8 mouse cellular contexts compared by ENCODE assay signal in the genomic region with DNA sequence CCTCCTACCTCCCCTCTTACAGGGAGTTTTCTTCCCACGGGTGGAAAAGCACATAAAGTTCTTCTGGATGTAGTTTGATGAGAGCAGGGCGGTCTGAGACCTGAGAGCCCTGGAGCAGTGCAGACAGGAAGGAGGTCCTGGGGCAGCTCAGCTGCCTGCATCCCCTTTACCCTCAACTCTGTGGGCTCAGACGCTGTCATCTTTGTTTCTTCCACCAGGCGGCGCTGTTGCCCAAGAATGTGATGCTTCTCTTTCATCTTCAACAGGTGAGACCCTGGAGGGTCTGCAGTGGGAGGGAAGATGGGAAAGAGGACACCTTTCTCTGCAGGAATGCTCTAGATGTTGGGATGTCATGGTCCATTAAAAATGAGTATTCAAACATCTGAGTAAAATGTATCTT. TPM values are rescaled to one million over a fixed set of nuclear protein-coding genes. Genes with fewer than 3 reads are reported as not detected.
DNase-seq lines count a peak whose midpoint lies in the region; ATAC-seq and TF ChIP-seq lines count a peak whose summit lies in the region.
"Not testable (repeated sequence)": the region's sequence is repeated elsewhere in the genome, so short reads cannot be mapped to it uniquely, and the experiment has no call there.

No protein-coding gene starts in this region.

- not testable (repeated sequence) for H3K9me3 ChIP-seq in ES-Bruce4 (replicated peaks; ENCODE audit: control insufficient read depth, insufficient read depth, low read length, poor library complexity, severe bottlenecking)

- 0 out of 2 replicates have a peak, but pooled peaks have one; percentile 46 for ATAC-seq in erythroblast, adult 5-6 weeks (replicated peaks; ENCODE audit: low FRiP score, poor library complexity, severe bottlenecking)

- not testable (repeated sequence) for TF ChIP-seq POLR2A in ES-Bruce4 (IDR thresholded peaks at IDR 0.05; ENCODE audit: insufficient read depth, low read length); brain, embryonic 14.5 days (IDR thresholded peaks at IDR 0.05; ENCODE audit: borderline replicate concordance, extremely low read depth, insufficient read depth, insufficient read length, poor library complexity, severe bottlenecking)

- not testable (repeated sequence) for H3K36me3 ChIP-seq in ES-Bruce4 (ENCODE audit: control insufficient read depth, insufficient read depth, low read length, poor library complexity, severe bottlenecking)

- TF ChIP-seq EP300 in ES-Bruce4 (IDR thresholded peaks at IDR 0.05; ENCODE audit: insufficient read depth, low read depth, low read length): not testable (repeated sequence)

- peak; percentile 70 for TF ChIP-seq CTCF in ES-Bruce4 (IDR thresholded peaks at IDR 0.05; ENCODE audit: low read depth, low read length)
- peak; percentile 51; the same call in 1 of the 2 replicates for TF ChIP-seq CTCF in brain, embryonic 14.5 days (IDR thresholded peaks at IDR 0.05; ENCODE audit: borderline replicate concordance, extremely low read depth, insufficient read depth, insufficient read length)

- H3K4me1 ChIP-seq in ES-Bruce4 (ENCODE audit: control insufficient read depth, insufficient read depth, low read length): not testable (repeated sequence)

- intact Hi-C loops in heart, postnatal 36 days (cut with DNase I): not testable (repeated sequence)

- not testable (repeated sequence) for DNase-seq in brain, embryonic 14.5 days (ENCODE audit: low read depth)
- DNase-seq in heart, postnatal 36 days: peak; percentile 61 to 78
- peak; percentile 67 for DNase-seq in layer of hippocampus, postnatal 10 days (ENCODE audit: low spot score in 2 of 2)
- peak; percentile 56 for DNase-seq in lung, postnatal 25 days (ENCODE audit: low spot score)
- DNase-seq in right cerebral cortex, adult 2 months (ENCODE audit: low spot score in 2 of 2): peak; percentile 45 to 60
- peak; percentile 84 to 90 for DNase-seq in thymus, postnatal 36 days

- H3K4me3 ChIP-seq in ES-Bruce4 (ENCODE audit: low read depth, low read length): 0 out of 2 replicates have a peak overlapping the region, but pooled peaks have one; percentile 9

- not testable (repeated sequence) for H3K27ac ChIP-seq in ES-Bruce4 (ENCODE audit: insufficient read depth, low read length)

- not testable (repeated sequence) for H3K9ac ChIP-seq in ES-Bruce4 (ENCODE audit: low read depth, poor library complexity, severe bottlenecking)

- H3K27me3 ChIP-seq in ES-Bruce4 (ENCODE audit: control insufficient read depth, insufficient read depth, low read length, poor library complexity, severe bottlenecking): not testable (repeated sequence)

RNA-seq across cellular contexts. Expression of a gene that starts 24.4 kb away (rescaled TPM):
- polyA plus RNA-seq in ES-Bruce4 (2011; ENCODE audit: insufficient read depth, insufficient read length, low read depth, missing spikeins): not detected in 2 replicates
- 0.10 TPM in 2 replicates for polyA plus RNA-seq in brain, embryonic 14.5 days (2012; rRNA removed)
- total RNA-seq in erythroblast, adult 5-6 weeks (2015; ENCODE audit: low replicate concordance): not detected in 2 replicates
- total RNA-seq in erythroblast, adult 5-6 weeks (2017; ENCODE audit: low replicate concordance): not detected in 2 replicates
- total RNA-seq in heart, postnatal 36 days (2021): 1 to 10 TPM; 1.1 to 1.4 TPM
- total RNA-seq in layer of hippocampus, postnatal 10 days (2021): under 1 TPM in 1 of 2 experiments, not detected in 1; 0.74 TPM

RNA-seq across cellular contexts. Expression of a gene that starts 33.3 kb away (rescaled TPM):
- 19.8 and 23.1 TPM in 2 replicates for polyA plus RNA-seq in ES-Bruce4 (2011; ENCODE audit: insufficient read depth, insufficient read length, low read depth, missing spikeins)
- 37.1 and 39.5 TPM in 2 replicates for polyA plus RNA-seq in brain, embryonic 14.5 days (2012; rRNA removed)
- total RNA-seq in erythroblast, adult 5-6 weeks (2015; ENCODE audit: low replicate concordance): 117 and 224 TPM in 2 replicates
- total RNA-seq in erythroblast, adult 5-6 weeks (2017; ENCODE audit: low replicate concordance): 217 and 402 TPM in 2 replicates
- 100 to 1,000 TPM in 1 of 2 experiments, 10 to 100 TPM in 1; 87.6 to 133 TPM for total RNA-seq in heart, postnatal 36 days (2021)
- total RNA-seq in layer of hippocampus, postnatal 10 days (2021): 10 to 100 TPM; 15.2 to 17.5 TPM

RNA-seq across cellular contexts. Expression of a gene that starts 46.2 kb away (rescaled TPM):
- polyA plus RNA-seq in ES-Bruce4 (2011; ENCODE audit: insufficient read depth, insufficient read length, low read depth, missing spikeins): 5.6 and 5.8 TPM in 2 replicates
- polyA plus RNA-seq in brain, embryonic 14.5 days (2012; rRNA removed): 0.97 and 1.4 TPM in 2 replicates
- not detected in 2 replicates for total RNA-seq in erythroblast, adult 5-6 weeks (2015; ENCODE audit: low replicate concordance)
- total RNA-seq in erythroblast, adult 5-6 weeks (2017; ENCODE audit: low replicate concordance): not detected in 2 replicates
- total RNA-seq in heart, postnatal 36 days (2021): 1 to 10 TPM in 1 of 2 experiments, under 1 TPM in 1; 0.64 to 1.4 TPM
- total RNA-seq in layer of hippocampus, postnatal 10 days (2021): 1 to 10 TPM; 2.0 to 2.1 TPM

RNA-seq across cellular contexts. Expression of a gene that starts 54.2 kb away (rescaled TPM):
- polyA plus RNA-seq in ES-Bruce4 (2011; ENCODE audit: insufficient read depth, insufficient read length, low read depth, missing spikeins): 245 and 258 TPM in 2 replicates
- polyA plus RNA-seq in brain, embryonic 14.5 days (2012; rRNA removed): 887 and 1,110 TPM in 2 replicates
- total RNA-seq in erythroblast, adult 5-6 weeks (2015; ENCODE audit: low replicate concordance): 65.7 and 80.5 TPM in 2 replicates
- 48.1 and 50.2 TPM in 2 replicates for total RNA-seq in erythroblast, adult 5-6 weeks (2017; ENCODE audit: low replicate concordance)
- total RNA-seq in heart, postnatal 36 days (2021): 10 to 100 TPM; 83.3 to 97.3 TPM
- total RNA-seq in layer of hippocampus, postnatal 10 days (2021): 100 to 1,000 TPM; 257 to 272 TPM

Comparison
In these comparisons a context has a peak if more than half of its experiments do, and no peak if none do; other contexts are left out.
1. RNA of a gene that starts 33.3 kb away (total RNA-seq): 117 to 402 TPM in erythroblast, adult 5-6 weeks and 87.6 to 133 TPM in heart, postnatal 36 days; 15.2 to 17.5 TPM in layer of hippocampus, postnatal 10 days; every median in the first group is over 4 times any median in the second.